ENCODE assay signal across 13 mouse cellular contexts in the genomic region with DNA sequence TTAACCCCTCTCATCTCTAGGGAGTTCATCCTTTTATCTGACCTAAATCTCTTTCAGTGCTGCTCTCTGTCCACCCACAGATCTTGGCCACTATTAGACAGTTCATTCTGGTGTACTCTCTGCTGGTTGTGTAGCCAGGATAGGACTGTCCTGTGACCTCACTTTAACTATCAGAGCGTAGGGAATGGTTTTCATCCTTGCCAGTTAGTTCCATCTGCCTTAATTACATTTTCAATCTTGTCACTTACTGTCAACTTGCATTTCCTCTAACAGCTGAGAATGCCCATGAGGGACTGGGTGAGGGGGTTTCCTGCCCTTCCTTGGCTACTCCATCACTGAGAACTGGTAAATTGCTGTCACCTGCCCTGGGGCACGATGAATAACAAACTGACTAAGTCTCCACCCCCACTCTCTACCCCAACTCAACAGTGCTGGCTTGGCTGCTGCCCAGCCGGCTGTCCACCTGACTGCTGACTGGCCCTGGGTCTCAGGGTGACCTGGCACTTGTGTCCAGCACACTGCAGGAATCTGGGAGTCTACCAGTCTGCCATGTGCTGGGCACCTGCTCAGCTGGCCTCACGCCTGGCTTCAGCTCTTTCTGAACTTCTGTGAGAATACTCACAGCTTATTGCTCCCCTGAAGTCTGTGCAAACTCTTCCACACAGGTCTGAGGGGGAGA. TPM values are rescaled to one million over a fixed set of nuclear protein-coding genes. Genes with fewer than 3 reads are reported as not detected.
A peak's percentile ranks its signal among the peaks of the same experiment; 100 is the strongest.
DNase-seq lines count a peak whose midpoint lies in the region; ATAC-seq and TF ChIP-seq lines count a peak whose summit lies in the region.
"Had no signal": no experiment of that assay in that cellular context is flagged by ENCODE, and none has a peak within 500 bp of the region (broad histone marks: within the 10 kb centered on the region; RNA-seq: fewer than 3 reads in every experiment).

No protein-coding gene starts in this region.

- H3K4me3 ChIP-seq in kidney, adult 2 months (ENCODE audit: insufficient read depth, low read depth, low read length) = no peak overlapping the region
- H3K4me3 ChIP-seq in kidney, embryonic 15.5 days (replicated peaks) = no peak overlapping the region
- no peak overlapping the region for H3K4me3 ChIP-seq in cerebellum, adult 2 months (replicated peaks; ENCODE audit: insufficient read depth, low read depth, low read length)
- H3K4me3 ChIP-seq: forebrain, embryonic 10.5 days; limb, embryonic 12.5 days had no signal

- CTCF ChIA-PET in Patski (lab: Charles Lee) = interaction anchor here (1.3 to 1.5 kb wide), 2 partner anchors 11 to 14 kb away, joined by 3 read pairs; no protein-coding TSS in a partner anchor

- no peak overlapping the region for H3K9ac ChIP-seq in kidney, embryonic 15.5 days
- H3K9ac ChIP-seq: limb, embryonic 12.5 days had no signal

- no peak overlapping the region for H3K27ac ChIP-seq in kidney, adult 2 months (ENCODE audit: insufficient read depth, low read depth, low read length)
- H3K27ac ChIP-seq in kidney, embryonic 15.5 days = no peak overlapping the region
- no peak overlapping the region for H3K27ac ChIP-seq in cerebellum, adult 2 months (ENCODE audit: insufficient read depth, low read length)
- H3K27ac ChIP-seq: forebrain, embryonic 10.5 days; limb, embryonic 12.5 days had no signal

- TF ChIP-seq CTCF in kidney, adult 2 months (conservative IDR thresholded peaks at IDR 0.05; ENCODE audit: insufficient read depth, insufficient read length, low read depth, low read length) = no peak
- no peak for TF ChIP-seq CTCF in Patski (IDR thresholded peaks at IDR 0.05)
- TF ChIP-seq CTCF in cerebellum, adult 2 months (IDR thresholded peaks at IDR 0.05; ENCODE audit: borderline replicate concordance, insufficient read depth, low read depth, low read length) = no peak

- no peak overlapping the region for H3K4me2 ChIP-seq in kidney, embryonic 15.5 days
- H3K4me2 ChIP-seq: limb, embryonic 12.5 days had no signal

- in situ Hi-C loops in Patski (cut with MboI; ENCODE audit: low pct_unique_long_range_greater_than_20kb) = no loop called here

- ATAC-seq in kidney, embryonic 15.5 days (replicated peaks; ENCODE audit: low FRiP score) = no peak
- no peak for ATAC-seq in Patski

- WGBS in kidney, adult 2 months = 46% methylated on average over 4 of the region's 4 CpGs
- WGBS in kidney, embryonic 15.5 days = 64% methylated on average over 4 of the region's 4 CpGs
- WGBS in cerebellum, adult 2 months = 12% methylated on average over 4 of the region's 4 CpGs

- intact Hi-C loops in heart, postnatal 25 days (cut with DNase I) = loop anchor here (5.0 kb wide), 1 partner anchor 47 kb away; no protein-coding TSS in a partner anchor

- DNase-seq in kidney, adult 2 months = peak; percentile 56
- peak; percentile 57 for DNase-seq in Patski (ENCODE audit: low read depth, low spot score)
- peak; percentile 90 to 92 for DNase-seq in cerebellum, adult 2 months
- DNase-seq in heart, postnatal 25 days (ENCODE audit: low spot score) = peak; percentile 19
- no peak for DNase-seq in spleen, postnatal 14 days (ENCODE audit: low spot score in 2 of 2)
- no peak for DNase-seq in thymus, postnatal 0 days (ENCODE audit: low spot score)
- DNase-seq in embryo, embryonic 11 days = no peak

- no peaks in the 10 kb centered on the region for H3K9me3 ChIP-seq in kidney, embryonic 15.5 days (replicated peaks)
- H3K9me3 ChIP-seq: forebrain, embryonic 10.5 days; limb, embryonic 12.5 days had no signal

- H3K36me3 ChIP-seq in kidney, adult 2 months (ENCODE audit: control insufficient read depth, insufficient read depth, low read length) = no peaks in the 10 kb centered on the region
- no peaks in the 10 kb centered on the region for H3K36me3 ChIP-seq in kidney, embryonic 15.5 days
- H3K36me3 ChIP-seq: forebrain, embryonic 10.5 days; limb, embryonic 12.5 days had no signal

- H3K27me3 ChIP-seq in kidney, adult 2 months (replicated peaks; ENCODE audit: control insufficient read depth, insufficient read depth, low read length) = no peaks in the 10 kb centered on the region
- H3K27me3 ChIP-seq in kidney, embryonic 15.5 days = no peaks in the 10 kb centered on the region
- H3K27me3 ChIP-seq in Patski = no peaks in the 10 kb centered on the region
- no peaks in the 10 kb centered on the region for H3K27me3 ChIP-seq in cerebellum, adult 2 months (ENCODE audit: control insufficient read depth, insufficient read depth, low read length)
- H3K27me3 ChIP-seq: limb, embryonic 12.5 days had no signal

- POLR2A ChIA-PET in Patski (lab: Charles Lee) = interaction anchor here (1.5 kb wide), 1 partner anchor 35 kb away, joined by 4 read pairs; no protein-coding TSS in a partner anchor

- H3K4me1 ChIP-seq in kidney, adult 2 months (ENCODE audit: control insufficient read depth, insufficient read depth, low read length) = no peaks in the 10 kb centered on the region
- no peaks in the 10 kb centered on the region for H3K4me1 ChIP-seq in kidney, embryonic 15.5 days
- H3K4me1 ChIP-seq in cerebellum, adult 2 months (ENCODE audit: control insufficient read depth, insufficient read depth, low read length) = peaks cover 33% of the 10 kb centered on the region
- H3K4me1 ChIP-seq: forebrain, embryonic 10.5 days; limb, embryonic 12.5 days had no signal

- TF ChIP-seq POLR2A in kidney, adult 2 months (IDR thresholded peaks at IDR 0.05; ENCODE audit: low read depth, low read length) = no peak
- TF ChIP-seq POLR2A in cerebellum, adult 2 months (IDR thresholded peaks at IDR 0.05; ENCODE audit: borderline replicate concordance, insufficient read depth, low read length) = no peak

RNA-seq across cellular contexts. Expression of a gene that starts 39.9 kb away (rescaled TPM):
- polyA plus RNA-seq in kidney, adult 2 months (2012; rRNA removed) = not detected in 2 replicates
- polyA plus RNA-seq in kidney, embryonic 15.5 days (2015; fragmentation: Nextera tagmentation; extraction: Ambion mirVana) = not detected in 2 replicates
- not detected for polyA plus RNA-seq in Patski (2021)
- not detected in 2 replicates for polyA plus RNA-seq in cerebellum, adult 2 months (2012; rRNA removed)
- not detected for total RNA-seq in heart, postnatal 25 days (2021)
- polyA plus RNA-seq in thymus, postnatal 0 days (2015; fragmentation: Nextera tagmentation; extraction: Ambion mirVana) = not detected in 2 replicates
- total RNA-seq: neutrophil, adult 5-6 weeks had no signal
- polyA plus RNA-seq: forebrain, embryonic 10.5 days; intestine, embryonic 14.5 days; limb, embryonic 12.5 days; stomach, embryonic 14.5 days had no signal

Comparison
In these comparisons a context has a peak if more than half of its experiments do, and no peak if none do; other contexts are left out.
1. DNase-seq: peak in kidney, adult 2 months (single experiment), Patski (single experiment), cerebellum, adult 2 months (2 of 2) and heart, postnatal 25 days (single experiment); none in spleen, postnatal 14 days (0 of 2), thymus, postnatal 0 days (single experiment) and embryo, embryonic 11 days (single experiment).